Comparison of ENCODE assay signal across 22 mouse cellular contexts in the genomic region with DNA sequence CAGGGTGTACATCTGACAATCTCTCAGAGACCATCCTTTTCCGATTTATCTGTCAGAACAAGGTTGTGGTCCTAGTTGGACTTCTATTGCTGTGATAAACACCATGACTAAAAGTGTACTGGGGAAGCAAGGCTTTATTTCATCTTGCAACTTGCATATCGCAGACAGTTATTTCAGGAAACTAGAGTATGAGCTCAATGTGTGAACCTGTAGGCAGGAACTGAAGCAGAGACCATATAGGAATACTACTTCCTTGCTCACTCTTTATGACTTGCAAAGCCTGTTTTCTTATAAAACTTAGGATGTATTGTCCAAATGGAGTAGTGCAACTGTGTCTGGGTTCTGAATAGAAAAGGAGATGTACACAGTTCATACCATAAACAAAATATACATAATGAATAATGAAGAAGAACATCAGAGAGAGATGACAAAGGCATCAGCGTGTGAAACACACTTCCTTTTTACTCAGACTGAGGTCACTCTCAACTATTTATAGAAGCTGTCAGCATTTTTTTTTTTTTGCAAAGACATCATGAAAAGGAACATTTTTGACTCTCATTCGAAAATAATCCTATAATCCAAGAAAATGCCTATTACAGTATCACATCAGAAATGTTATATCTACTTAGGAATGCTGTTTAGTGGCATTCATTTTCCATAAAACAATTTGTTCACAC.
"Had no signal": no experiment of that assay in that cellular context is flagged by ENCODE, and none has a peak within 500 bp of the region (broad histone marks: within the 10 kb centered on the region; RNA-seq: fewer than 3 reads in every experiment).

No protein-coding gene starts in this region.

- H3K9me3 ChIP-seq: limb, embryonic 10.5 days; limb, embryonic 13.5 days; liver, embryonic 12.5 days; liver, embryonic 15.5 days; lung, embryonic 15.5 days; megakaryocyte, embryonic 14.5 days; midbrain, embryonic 10.5 days; midbrain, embryonic 13.5 days had no signal

- H3K27ac ChIP-seq: limb, embryonic 10.5 days; limb, embryonic 13.5 days; liver, embryonic 12.5 days; liver, embryonic 15.5 days; lung, embryonic 15.5 days; midbrain, embryonic 10.5 days; midbrain, embryonic 13.5 days had no signal

- H3K27me3 ChIP-seq: limb, embryonic 13.5 days; liver, embryonic 12.5 days; liver, embryonic 15.5 days; lung, embryonic 15.5 days; megakaryocyte, embryonic 14.5 days; midbrain, embryonic 13.5 days had no signal

- H3K4me2 ChIP-seq: limb, embryonic 13.5 days; liver, embryonic 12.5 days; liver, embryonic 15.5 days; lung, embryonic 15.5 days; midbrain, embryonic 13.5 days had no signal

- H3K36me3 ChIP-seq: limb, embryonic 10.5 days; limb, embryonic 13.5 days; liver, embryonic 12.5 days; liver, embryonic 15.5 days; lung, embryonic 15.5 days; midbrain, embryonic 10.5 days; midbrain, embryonic 13.5 days had no signal

- H3K4me1 ChIP-seq: limb, embryonic 10.5 days; limb, embryonic 13.5 days; liver, embryonic 12.5 days; liver, embryonic 15.5 days; lung, embryonic 15.5 days; midbrain, embryonic 10.5 days; midbrain, embryonic 13.5 days had no signal

- DNase-seq: kidney, adult 18-20 months; kidney, adult 9 months; kidney, postnatal 14 days; kidney, postnatal 4 days; liver; lung, adult 18-20 months; lung, postnatal 10 days; lung, postnatal 36 days; retina, postnatal 1 day; right cerebral cortex, postnatal 25 days; spleen, adult 18-20 months; thymus, adult 2 months; thymus, postnatal 14 days; thymus, postnatal 4 days had no signal

- H3K9ac ChIP-seq: limb, embryonic 13.5 days; liver, embryonic 12.5 days; liver, embryonic 15.5 days; lung, embryonic 15.5 days; midbrain, embryonic 13.5 days had no signal

- H3K4me3 ChIP-seq: limb, embryonic 10.5 days; limb, embryonic 13.5 days; liver, embryonic 12.5 days; liver, embryonic 15.5 days; lung, embryonic 15.5 days; megakaryocyte, embryonic 14.5 days; midbrain, embryonic 10.5 days; midbrain, embryonic 13.5 days had no signal
